Mouse (Mus musculus): Measurements from ENCODE around the gene Gm21954.

GRCm38 (mm10) chr3:55464226-55464625 lies 7.8 kb downstream of the Gm21954 start:
- no peak for TF ChIP-seq POLR2A (IDR thresholded peaks at IDR 0.05; ENCODE audit: insufficient read length, low read depth)
- TF ChIP-seq E2F4 (IDR thresholded peaks at IDR 0.05; ENCODE audit: insufficient read depth): no peak
